Mouse (Mus musculus): Measurements from ENCODE around the gene Grasp.

Gene Grasp

GRCm38 (mm10) chr15:101240799-101241204 is 16.8 kb downstream of the Grasp start:
- in situ Hi-C loops (cut with MboI; ENCODE audit: unreplicated experiment in 2 of 2): loop anchor here (5.0 kb wide), 2 partner anchors 41 to 71 kb away; partner anchors contain the start of gene Atg101 (in 2 of the 2)

- in situ Hi-C loops (cut with MboI; ENCODE audit: unreplicated experiment in 2 of 2): loop anchor here (5.0 kb wide), 2 partner anchors 41 to 71 kb away; partner anchors contain the start of gene Atg101 (in 2 of the 2)
Measured at GRCm38 (mm10) chr15:101241236-101241635, 17.2 kb downstream of the Grasp start.

- in situ Hi-C loops (cut with MboI; ENCODE audit: unreplicated experiment in 2 of 2): loop anchor here (5.0 kb wide), 2 partner anchors 40 to 70 kb away; partner anchors contain the start of gene Atg101 (in 2 of the 2)
Measured at GRCm38 (mm10) chr15:101241853-101242252, 17.9 kb downstream of the Grasp start.

- in situ Hi-C loops (cut with MboI; ENCODE audit: unreplicated experiment in 2 of 2): loop anchor here (5.0 kb wide), 2 partner anchors 40 to 70 kb away; partner anchors contain the start of gene Atg101 (in 2 of the 2)
Measured at GRCm38 (mm10) chr15:101242645-101243044, 18.7 kb downstream of the Grasp start.

- in situ Hi-C loops (cut with MboI; ENCODE audit: unreplicated experiment in 2 of 2): loop anchor here (5.0 kb wide), 2 partner anchors 38 to 68 kb away; partner anchors contain the start of gene Atg101 (in 2 of the 2)
Measured at GRCm38 (mm10) chr15:101244012-101244411, 20.0 kb downstream of the Grasp start.

- in situ Hi-C loops (cut with MboI; ENCODE audit: unreplicated experiment in 2 of 2): no loop called here
Measured at GRCm38 (mm10) chr15:101246231-101247154, 22.5 kb downstream of the Grasp start.

- in situ Hi-C loops (cut with MboI; ENCODE audit: unreplicated experiment in 2 of 2): no loop called here
Measured at GRCm38 (mm10) chr15:101247155-101247498, 23.1 kb downstream of the Grasp start.

GRCm38 (mm10) chr15:101248029-101248710 is 24.2 kb downstream of the Grasp start:
- in situ Hi-C loops (cut with MboI; ENCODE audit: unreplicated experiment in 2 of 2): no loop called here

GRCm38 (mm10) chr15:101250220-101250800 is 26.3 kb downstream of the Grasp start:
- in situ Hi-C loops (cut with MboI; ENCODE audit: unreplicated experiment in 2 of 2): no loop called here

GRCm38 (mm10) chr15:101251930-101252329 is 27.9 kb downstream of the Grasp start:
- in situ Hi-C loops (cut with MboI; ENCODE audit: unreplicated experiment in 2 of 2): no loop called here

- in situ Hi-C loops (cut with MboI; ENCODE audit: unreplicated experiment in 2 of 2): no loop called here
Measured at GRCm38 (mm10) chr15:101252614-101253013, 28.6 kb downstream of the Grasp start.

GRCm38 (mm10) chr15:101253563-101253885 is 29.5 kb downstream of the Grasp start:
- in situ Hi-C loops (cut with MboI; ENCODE audit: unreplicated experiment in 2 of 2): no loop called here

GRCm38 (mm10) chr15:101253886-101254795 is 30.2 kb downstream of the Grasp start, which contains the start of gene Nr4a1:
Gene Nr4a1, plus strand, starts transcription at chr15:101254269.
- in situ Hi-C loops (cut with MboI; ENCODE audit: unreplicated experiment in 2 of 2): no loop called here

GRCm38 (mm10) chr15:101255842-101256462 is 32.0 kb downstream of the Grasp start:
- in situ Hi-C loops (cut with MboI; ENCODE audit: unreplicated experiment in 2 of 2): no loop called here

- in situ Hi-C loops (cut with MboI; ENCODE audit: unreplicated experiment in 2 of 2): no loop called here
Measured at GRCm38 (mm10) chr15:101256463-101257206, 32.6 kb downstream of the Grasp start.

GRCm38 (mm10) chr15:101258420-101258819 is 34.4 kb downstream of the Grasp start:
- in situ Hi-C loops (cut with MboI; ENCODE audit: unreplicated experiment in 2 of 2): no loop called here

GRCm38 (mm10) chr15:101259922-101260321 is 35.9 kb downstream of the Grasp start:
- in situ Hi-C loops (cut with MboI; ENCODE audit: unreplicated experiment in 2 of 2): no loop called here

GRCm38 (mm10) chr15:101260387-101260786 is 36.4 kb downstream of the Grasp start:
- in situ Hi-C loops (cut with MboI; ENCODE audit: unreplicated experiment in 2 of 2): no loop called here
